Mouse (Mus musculus): ENCODE results near the gene Fcrla. TPM values are rescaled to one million over a fixed set of nuclear protein-coding genes. Genes with fewer than 3 reads are reported as not detected.

Gene Fcrla
- polyA plus RNA-seq, 1 experiment = not detected

GRCm38 (mm10) chr1:170972936-170973335 lies 45.6 kb upstream of the Fcrla start:
- Histone ChIP-seq H3K4me3 (ENCODE audit: insufficient read depth, poor library complexity, severe bottlenecking) (no peak overlapping the region), H3K27me3 (ENCODE audit: control insufficient read depth, insufficient read depth, insufficient read length) (no peaks in the 10 kb centered on the region), H3K36me3 (ENCODE audit: control insufficient read depth, insufficient read depth) (no peaks in the 10 kb centered on the region), H3K79me2 (ENCODE audit: control insufficient read depth, insufficient read depth) (no peaks in the 10 kb centered on the region), H3K79me3 (ENCODE audit: low read depth) (no peaks in the 10 kb centered on the region), H3ac (ENCODE audit: control insufficient read depth, insufficient read length, low read depth) (no peak overlapping the region)
- TF ChIP-seq MAX (IDR thresholded peaks at IDR 0.05) = no peak
- TF ChIP-seq FOSL1 (IDR thresholded peaks at IDR 0.05; ENCODE audit: insufficient read depth, low read length, poor library complexity, severe bottlenecking) = no peak
- TF ChIP-seq MYOD1 (IDR thresholded peaks at IDR 0.05; ENCODE audit: control insufficient read depth, insufficient read length, low read depth) = no peak
- TF ChIP-seq CTCF (IDR thresholded peaks at IDR 0.05; ENCODE audit: control insufficient read depth, insufficient read depth, insufficient read length) = no peak
- no peak for TF ChIP-seq MYOG (IDR thresholded peaks at IDR 0.05; ENCODE audit: control insufficient read depth, extremely low read depth, insufficient read length)

GRCm38 (mm10) chr1:170972494-170972893 lies 45.1 kb upstream of the Fcrla start:
- no peaks in the 10 kb centered on the region for H3K79me3 ChIP-seq (ENCODE audit: low read depth)
- H3K4me3 ChIP-seq (ENCODE audit: insufficient read depth, poor library complexity, severe bottlenecking) = no peak overlapping the region
- no peak for TF ChIP-seq MYOD1 (IDR thresholded peaks at IDR 0.05; ENCODE audit: control insufficient read depth, insufficient read length, low read depth)
- no peak for TF ChIP-seq FOSL1 (IDR thresholded peaks at IDR 0.05; ENCODE audit: insufficient read depth, low read length, poor library complexity, severe bottlenecking)
- TF ChIP-seq MAX (IDR thresholded peaks at IDR 0.05) = no peak
- TF ChIP-seq USF1 (IDR thresholded peaks at IDR 0.05; ENCODE audit: low read depth) = no peak
- no peak for TF ChIP-seq MYOG (IDR thresholded peaks at IDR 0.05; ENCODE audit: control insufficient read depth, extremely low read depth, insufficient read length)
- no peak for TF ChIP-seq CEBPB (IDR thresholded peaks at IDR 0.05; ENCODE audit: low read depth)
- no peak for TF ChIP-seq CTCF (IDR thresholded peaks at IDR 0.05; ENCODE audit: control insufficient read depth, insufficient read depth, insufficient read length)
- no peaks in the 10 kb centered on the region for H3K36me3 ChIP-seq (ENCODE audit: control insufficient read depth, insufficient read depth)
- H3ac ChIP-seq (ENCODE audit: control insufficient read depth, insufficient read length, low read depth) = no peak overlapping the region
- H3K27me3 ChIP-seq (ENCODE audit: control insufficient read depth, insufficient read depth, insufficient read length) = no peaks in the 10 kb centered on the region
- H3K79me2 ChIP-seq (ENCODE audit: control insufficient read depth, insufficient read depth) = no peaks in the 10 kb centered on the region

GRCm38 (mm10) chr1:170968576-170968975 lies 41.2 kb upstream of the Fcrla start:
- Histone ChIP-seq H3K27me3 (ENCODE audit: control insufficient read depth, insufficient read depth, insufficient read length) (no peaks in the 10 kb centered on the region), H3K79me2 (ENCODE audit: control insufficient read depth, insufficient read depth) (no peaks in the 10 kb centered on the region), H3ac (ENCODE audit: control insufficient read depth, insufficient read length, low read depth) (no peak overlapping the region), H3K36me3 (ENCODE audit: control insufficient read depth, insufficient read depth) (no peaks in the 10 kb centered on the region), H3K4me3 (ENCODE audit: insufficient read depth, poor library complexity, severe bottlenecking) (no peak overlapping the region), H3K79me3 (ENCODE audit: low read depth) (no peaks in the 10 kb centered on the region)
- TF ChIP-seq MYOG (IDR thresholded peaks at IDR 0.05; ENCODE audit: control insufficient read depth, extremely low read depth, insufficient read length) (no peak), USF1 (IDR thresholded peaks at IDR 0.05; ENCODE audit: low read depth) (no peak), FOSL1 (IDR thresholded peaks at IDR 0.05; ENCODE audit: insufficient read depth, low read length, poor library complexity, severe bottlenecking) (no peak), MAX (IDR thresholded peaks at IDR 0.05) (no peak), MYOD1 (IDR thresholded peaks at IDR 0.05; ENCODE audit: control insufficient read depth, insufficient read length, low read depth) (no peak), CEBPB (IDR thresholded peaks at IDR 0.05; ENCODE audit: low read depth) (no peak), CTCF (IDR thresholded peaks at IDR 0.05; ENCODE audit: control insufficient read depth, insufficient read depth, insufficient read length) (no peak)

GRCm38 (mm10) chr1:170967581-170967980 lies 40.2 kb upstream of the Fcrla start:
- H3ac ChIP-seq (ENCODE audit: control insufficient read depth, insufficient read length, low read depth) = no peak overlapping the region
- no peaks in the 10 kb centered on the region for H3K36me3 ChIP-seq (ENCODE audit: control insufficient read depth, insufficient read depth)
- H3K79me2 ChIP-seq (ENCODE audit: control insufficient read depth, insufficient read depth) = no peaks in the 10 kb centered on the region
- H3K27me3 ChIP-seq (ENCODE audit: control insufficient read depth, insufficient read depth, insufficient read length) = no peaks in the 10 kb centered on the region
- H3K4me3 ChIP-seq (ENCODE audit: insufficient read depth, poor library complexity, severe bottlenecking) = no peak overlapping the region
- TF ChIP-seq MYOG (IDR thresholded peaks at IDR 0.05; ENCODE audit: control insufficient read depth, extremely low read depth, insufficient read length) (no peak), MAX (IDR thresholded peaks at IDR 0.05) (no peak), FOSL1 (IDR thresholded peaks at IDR 0.05; ENCODE audit: insufficient read depth, low read length, poor library complexity, severe bottlenecking) (no peak), CEBPB (IDR thresholded peaks at IDR 0.05; ENCODE audit: low read depth) (no peak), USF1 (IDR thresholded peaks at IDR 0.05; ENCODE audit: low read depth) (no peak), MYOD1 (IDR thresholded peaks at IDR 0.05; ENCODE audit: control insufficient read depth, insufficient read length, low read depth) (no peak), CTCF (IDR thresholded peaks at IDR 0.05; ENCODE audit: control insufficient read depth, insufficient read depth, insufficient read length) (no peak)
- H3K79me3 ChIP-seq (ENCODE audit: low read depth) = no peaks in the 10 kb centered on the region

GRCm38 (mm10) chr1:170963087-170963486 lies 35.7 kb upstream of the Fcrla start:
- no peaks in the 10 kb centered on the region for H3K79me3 ChIP-seq (ENCODE audit: low read depth)
- H3K4me3 ChIP-seq (ENCODE audit: insufficient read depth, poor library complexity, severe bottlenecking) = no peak overlapping the region
- H3K79me2 ChIP-seq (ENCODE audit: control insufficient read depth, insufficient read depth) = no peaks in the 10 kb centered on the region
- H3K27me3 ChIP-seq (ENCODE audit: control insufficient read depth, insufficient read depth, insufficient read length) = no peaks in the 10 kb centered on the region
- no peaks in the 10 kb centered on the region for H3K36me3 ChIP-seq (ENCODE audit: control insufficient read depth, insufficient read depth)
- TF ChIP-seq USF1 (IDR thresholded peaks at IDR 0.05; ENCODE audit: low read depth) = no peak
- TF ChIP-seq CTCF (IDR thresholded peaks at IDR 0.05; ENCODE audit: control insufficient read depth, insufficient read depth, insufficient read length) = no peak
- TF ChIP-seq MAX (IDR thresholded peaks at IDR 0.05) = no peak
- TF ChIP-seq FOSL1 (IDR thresholded peaks at IDR 0.05; ENCODE audit: insufficient read depth, low read length, poor library complexity, severe bottlenecking) = no peak
- TF ChIP-seq MYOD1 (IDR thresholded peaks at IDR 0.05; ENCODE audit: control insufficient read depth, insufficient read length, low read depth) = no peak
- no peak for TF ChIP-seq CEBPB (IDR thresholded peaks at IDR 0.05; ENCODE audit: low read depth)
- no peak for TF ChIP-seq MYOG (IDR thresholded peaks at IDR 0.05; ENCODE audit: control insufficient read depth, extremely low read depth, insufficient read length)
- no peak overlapping the region for H3ac ChIP-seq (ENCODE audit: control insufficient read depth, insufficient read length, low read depth)

- Histone ChIP-seq H3K79me2 (ENCODE audit: control insufficient read depth, insufficient read depth) (no peaks in the 10 kb centered on the region), H3K4me3 (ENCODE audit: insufficient read depth, poor library complexity, severe bottlenecking) (no peak overlapping the region), H3ac (ENCODE audit: control insufficient read depth, insufficient read length, low read depth) (no peak overlapping the region), H3K79me3 (ENCODE audit: low read depth) (no peaks in the 10 kb centered on the region), H3K36me3 (ENCODE audit: control insufficient read depth, insufficient read depth) (no peaks in the 10 kb centered on the region), H3K27me3 (ENCODE audit: control insufficient read depth, insufficient read depth, insufficient read length) (no peaks in the 10 kb centered on the region)
- TF ChIP-seq CTCF (IDR thresholded peaks at IDR 0.05; ENCODE audit: control insufficient read depth, insufficient read depth, insufficient read length) (no peak), MAX (IDR thresholded peaks at IDR 0.05) (no peak), MYOG (IDR thresholded peaks at IDR 0.05; ENCODE audit: control insufficient read depth, extremely low read depth, insufficient read length) (no peak), USF1 (IDR thresholded peaks at IDR 0.05; ENCODE audit: low read depth) (no peak), MYOD1 (IDR thresholded peaks at IDR 0.05; ENCODE audit: control insufficient read depth, insufficient read length, low read depth) (no peak), FOSL1 (IDR thresholded peaks at IDR 0.05; ENCODE audit: insufficient read depth, low read length, poor library complexity, severe bottlenecking) (no peak), CEBPB (IDR thresholded peaks at IDR 0.05; ENCODE audit: low read depth) (no peak)
Measured at GRCm38 (mm10) chr1:170962301-170962700, 34.9 kb upstream of the Fcrla start.
